Mouse (Mus musculus): ENCODE results near the gene Tbcel.

DNA sequence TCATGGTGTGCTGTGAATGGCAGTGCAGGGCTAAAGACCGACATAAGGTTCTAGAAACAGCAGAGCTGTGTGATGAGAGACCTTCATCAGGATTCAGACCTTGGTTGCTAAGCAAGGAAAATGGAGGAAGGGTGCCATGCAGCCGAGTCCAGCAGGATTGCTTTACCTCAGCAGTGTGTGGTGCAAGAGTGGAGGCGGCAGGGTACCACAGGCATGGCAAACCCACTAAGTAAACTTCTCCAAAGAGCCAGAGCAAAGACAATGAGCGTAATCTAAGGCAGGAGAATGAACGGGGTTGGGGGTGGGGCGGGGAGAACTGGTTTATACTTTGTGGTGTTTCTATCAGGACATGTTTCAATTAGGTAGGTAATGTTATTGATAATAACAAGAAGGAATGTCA, 58.6 kb downstream of the Tbcel start:
- no peak for TF ChIP-seq EP300 (IDR thresholded peaks at IDR 0.05; ENCODE audit: low read depth)
- no peak for TF ChIP-seq CTCF (IDR thresholded peaks at IDR 0.05; ENCODE audit: low read depth)

All from liver, postnatal 0 days (tissue).